24 mouse cellular contexts compared by ENCODE assay signal in the genomic region with DNA sequence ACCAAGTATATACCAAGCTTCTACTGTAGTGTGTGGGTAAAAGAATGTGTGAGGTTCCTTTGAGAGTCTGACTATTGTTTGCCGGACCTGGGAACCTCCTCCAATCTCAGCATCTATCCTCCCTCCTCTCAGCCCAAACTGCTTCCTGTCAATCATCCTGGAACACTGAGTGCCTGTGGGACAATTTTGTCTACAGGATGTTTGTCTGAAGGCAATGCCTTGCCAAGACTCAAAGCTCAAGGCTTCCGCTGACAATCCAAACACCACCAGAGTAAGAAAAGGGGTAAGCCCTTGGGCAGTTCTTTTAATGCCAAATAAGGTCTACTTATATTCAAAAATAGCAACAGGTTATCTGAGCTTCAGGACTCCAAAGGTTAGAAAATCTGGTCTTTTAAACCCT.
DNase-seq lines count a peak whose midpoint lies in the region; ATAC-seq and TF ChIP-seq lines count a peak whose summit lies in the region.
"Had no signal": no experiment of that assay in that cellular context is flagged by ENCODE, and none has a peak within 500 bp of the region (broad histone marks: within the 10 kb centered on the region; RNA-seq: fewer than 3 reads in every experiment).

No protein-coding gene starts in this region.

- no peaks in the 10 kb centered on the region for H3K79me2 ChIP-seq in liver, adult 2 months (ENCODE audit: control insufficient read depth, insufficient read depth, low read length)

- 64% methylated on average over 2 of the region's 2 CpGs for WGBS in liver, adult 2 months
- 76% methylated on average over 2 of the region's 2 CpGs for WGBS in liver, embryonic 11.5 days

- H3K36me3 ChIP-seq in liver, adult 2 months (ENCODE audit: control insufficient read depth, insufficient read depth, low read length) = no peaks in the 10 kb centered on the region
- H3K36me3 ChIP-seq in liver, embryonic 11.5 days (ENCODE audit: control insufficient read depth, insufficient read depth, low read length) = no peaks in the 10 kb centered on the region
- H3K36me3 ChIP-seq: embryonic facial prominence, embryonic 13.5 days; forebrain, embryonic 15.5 days; G1E; hindbrain, embryonic 12.5 days; limb, embryonic 10.5 days; liver, embryonic 13.5 days; midbrain, embryonic 13.5 days; neural tube, embryonic 12.5 days; stomach, embryonic 15.5 days had no signal

- intact Hi-C loops in gastrocnemius, adult 2 months (cut with DNase I) = no loop called here
- intact Hi-C loops in heart, postnatal 36 days (cut with DNase I) = loop anchor here (2.0 to 10.0 kb wide), 3 partner anchors 19 to 1071 kb away; no protein-coding TSS in a partner anchor

- H3K27ac ChIP-seq in gastrocnemius, adult 2 months = peak overlapping the region; percentile 66
- H3K27ac ChIP-seq in liver, adult 2 months (replicated peaks; ENCODE audit: insufficient read depth, low read depth, low read length) = no peak overlapping the region
- no peak overlapping the region for H3K27ac ChIP-seq in liver, embryonic 11.5 days (ENCODE audit: low read depth, low read length)
- H3K27ac ChIP-seq: embryonic facial prominence, embryonic 13.5 days; forebrain, embryonic 15.5 days; heart, embryonic 13.5 days; hindbrain, embryonic 12.5 days; limb, embryonic 10.5 days; liver, embryonic 13.5 days; midbrain, embryonic 13.5 days; neural tube, embryonic 12.5 days; stomach, embryonic 15.5 days had no signal

- H3K4me2 ChIP-seq in liver, embryonic 11.5 days = no peak overlapping the region
- H3K4me2 ChIP-seq: embryonic facial prominence, embryonic 13.5 days; forebrain, embryonic 15.5 days; heart, embryonic 13.5 days; hindbrain, embryonic 12.5 days; liver, embryonic 13.5 days; midbrain, embryonic 13.5 days; neural tube, embryonic 12.5 days; stomach, embryonic 15.5 days had no signal

- TF ChIP-seq CTCF in gastrocnemius, adult 2 months (IDR thresholded peaks at IDR 0.05) = no peak
- no peak for TF ChIP-seq CTCF in liver, adult 2 months (IDR thresholded peaks at IDR 0.05; ENCODE audit: low read depth, low read length)

- no peak overlapping the region for H3K4me3 ChIP-seq in gastrocnemius, adult 2 months
- no peak overlapping the region for H3K4me3 ChIP-seq in liver, adult 2 months (ENCODE audit: insufficient read depth, low read depth, low read length)
- no peak overlapping the region for H3K4me3 ChIP-seq in liver, embryonic 11.5 days (ENCODE audit: low read depth, low read length)
- H3K4me3 ChIP-seq: embryonic facial prominence, embryonic 13.5 days; forebrain, embryonic 15.5 days; heart, embryonic 13.5 days; hindbrain, embryonic 12.5 days; limb, embryonic 10.5 days; liver, embryonic 13.5 days; midbrain, embryonic 13.5 days; neural tube, embryonic 12.5 days; stomach, embryonic 15.5 days had no signal

- H3K9me3 ChIP-seq in liver, embryonic 11.5 days (ENCODE audit: control insufficient read depth, low read length) = no peaks in the 10 kb centered on the region
- H3K9me3 ChIP-seq: forebrain, embryonic 15.5 days; hindbrain, embryonic 12.5 days; limb, embryonic 10.5 days; liver, embryonic 13.5 days; midbrain, embryonic 13.5 days; neural tube, embryonic 12.5 days; stomach, embryonic 15.5 days had no signal

- H3K27me3 ChIP-seq in liver, adult 2 months (ENCODE audit: control insufficient read depth, insufficient read depth, low read length) = no peaks in the 10 kb centered on the region
- no peaks in the 10 kb centered on the region for H3K27me3 ChIP-seq in liver, embryonic 11.5 days (replicated peaks; ENCODE audit: control insufficient read depth, insufficient read depth, low read length)
- H3K27me3 ChIP-seq: embryonic facial prominence, embryonic 13.5 days; forebrain, embryonic 15.5 days; heart, embryonic 13.5 days; hindbrain, embryonic 12.5 days; liver, embryonic 13.5 days; midbrain, embryonic 13.5 days; neural tube, embryonic 12.5 days; stomach, embryonic 15.5 days had no signal

- no peak overlapping the region for H3K9ac ChIP-seq in liver, adult 2 months (ENCODE audit: low read depth, low read length)
- H3K9ac ChIP-seq in liver, embryonic 11.5 days (ENCODE audit: low read depth, low read length) = no peak overlapping the region
- H3K9ac ChIP-seq: embryonic facial prominence, embryonic 13.5 days; forebrain, embryonic 15.5 days; heart, embryonic 13.5 days; hindbrain, embryonic 12.5 days; liver, embryonic 13.5 days; midbrain, embryonic 13.5 days; neural tube, embryonic 12.5 days; stomach, embryonic 15.5 days had no signal

- no peaks in the 10 kb centered on the region for H3K4me1 ChIP-seq in liver, adult 2 months (ENCODE audit: control insufficient read depth, insufficient read depth, low read length)
- H3K4me1 ChIP-seq in liver, embryonic 11.5 days (replicated peaks; ENCODE audit: control insufficient read depth, insufficient read depth, low read length) = no peaks in the 10 kb centered on the region
- H3K4me1 ChIP-seq: forebrain, embryonic 15.5 days; liver, embryonic 13.5 days; midbrain, embryonic 13.5 days; neural tube, embryonic 12.5 days had no signal

- no peak for ATAC-seq in liver, embryonic 11.5 days (replicated peaks; ENCODE audit: low FRiP score)
- ATAC-seq: activated CD4-positive, CD25-positive, alpha-beta regulatory T cell, adult 4 months; forebrain, embryonic 15.5 days; midbrain, embryonic 13.5 days had no signal

- no peak for TF ChIP-seq POLR2A in liver, adult 2 months (IDR thresholded peaks at IDR 0.05; ENCODE audit: extremely low read depth, insufficient read depth, low read length)

- no peak for DNase-seq in gastrocnemius, adult 2 months
- no peak for DNase-seq in gastrocnemius, postnatal 4 days (ENCODE audit: low spot score in 2 of 2)
- DNase-seq in liver, adult 2 months (ENCODE audit: extremely low read depth, low read depth, low spot score) = peak; percentile 11
- DNase-seq in liver, embryonic 11.5 days (ENCODE audit: low spot score) = no peak
- peak; percentile 27 to 33 for DNase-seq in heart, postnatal 36 days
- DNase-seq in lung, postnatal 36 days = peak; percentile 88
- no peak for DNase-seq in spleen, adult 12 weeks (ENCODE audit: low spot score)
- DNase-seq in right cerebral cortex, postnatal 4 days = no peak
- DNase-seq: adrenal gland, postnatal 14 days; cerebellum, adult 11 months; cerebellum, postnatal 10 days; kidney, adult 8-10 months; kidney, postnatal 25 days; liver, embryonic 13.5 days had no signal

Comparison
In these comparisons a context has a peak if more than half of its experiments do, and no peak if none do; other contexts are left out.
1. DNase-seq: peak in liver, adult 2 months (single experiment), heart, postnatal 36 days (2 of 2) and lung, postnatal 36 days (single experiment); none in gastrocnemius, adult 2 months (single experiment), gastrocnemius, postnatal 4 days (0 of 2), liver, embryonic 11.5 days (single experiment), spleen, adult 12 weeks (single experiment) and right cerebral cortex, postnatal 4 days (single experiment).